Mouse (Mus musculus): ENCODE measurements around the gene Fam198a. TPM values are rescaled to one million over a fixed set of nuclear protein-coding genes. Genes with fewer than 3 reads are reported as not detected.

Gene Fam198a
- polyA plus RNA-seq, 1 experiment: not detected

DNA sequence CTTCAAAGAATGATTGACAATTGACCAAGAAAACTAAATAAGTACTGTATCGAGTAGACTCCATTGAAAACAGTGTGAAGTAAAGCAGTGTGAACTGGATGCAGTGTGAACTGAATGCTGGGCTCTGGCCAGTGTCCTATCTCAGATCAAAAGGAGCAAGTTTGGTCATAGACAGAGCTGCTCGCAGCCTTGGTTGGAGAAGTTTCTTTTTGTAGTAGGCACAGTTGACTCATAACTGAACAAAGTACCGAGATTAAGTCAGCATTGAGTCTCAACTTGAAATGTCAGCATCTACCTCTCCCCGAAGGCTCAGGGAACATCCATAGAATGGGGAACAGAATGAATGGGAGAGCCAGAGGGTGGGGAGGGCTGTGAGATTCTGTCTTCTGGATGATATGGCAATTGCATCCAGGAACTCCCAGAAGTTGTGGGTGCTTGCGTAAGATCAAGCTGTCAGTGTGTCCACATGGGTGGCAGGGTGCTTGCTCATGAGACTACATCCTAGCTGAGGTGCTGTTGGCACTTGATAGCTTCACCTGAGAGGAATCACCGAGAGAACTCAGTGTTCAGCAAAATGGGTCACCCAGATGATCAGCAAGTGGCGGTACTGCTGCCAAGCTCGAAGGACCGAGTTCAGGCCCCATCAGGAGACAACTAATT lies 25.8 kb upstream of the Fam198a start:
- H3K36me3 ChIP-seq (replicated peaks; ENCODE audit: low read length): no peaks in the 10 kb centered on the region
- H3K27me3 ChIP-seq (replicated peaks): peaks cover 33% of the 10 kb centered on the region
- no peak overlapping the region for H3K4me3 ChIP-seq (replicated peaks)
- no peak for TF ChIP-seq GATA1 (IDR thresholded peaks at IDR 0.05; ENCODE audit: borderline replicate concordance, low read length)
- TF ChIP-seq FLI1 (IDR thresholded peaks at IDR 0.05; ENCODE audit: low read length): no peak
- peaks cover 29% of the 10 kb centered on the region for H3K4me1 ChIP-seq
- peaks cover 8% of the 10 kb centered on the region for H3K9me3 ChIP-seq

- Histone ChIP-seq H3K9me3 (peaks cover 8% of the 10 kb centered on the region), H3K36me3 (replicated peaks; ENCODE audit: low read length) (no peaks in the 10 kb centered on the region), H3K27me3 (replicated peaks) (peaks cover 33% of the 10 kb centered on the region), H3K4me3 (replicated peaks) (no peak overlapping the region), H3K4me1 (peaks cover 29% of the 10 kb centered on the region)
- TF ChIP-seq FLI1 (IDR thresholded peaks at IDR 0.05; ENCODE audit: low read length): no peak
- TF ChIP-seq GATA1 (IDR thresholded peaks at IDR 0.05; ENCODE audit: borderline replicate concordance, low read length): no peak
Observed at GRCm38 (mm10) chr9:121925959-121926358, 24.8 kb upstream of the Fam198a start.

GRCm38 (mm10) chr9:121926634-121927405 lies 24.0 kb upstream of the Fam198a start:
- Histone ChIP-seq H3K9me3 (peaks cover under 1% of the 10 kb centered on the region), H3K36me3 (replicated peaks; ENCODE audit: low read length) (no peaks in the 10 kb centered on the region), H3K4me3 (replicated peaks) (peak overlapping the region; percentile 28), H3K27me3 (replicated peaks) (peaks cover 32% of the 10 kb centered on the region), H3K4me1 (peaks cover 29% of the 10 kb centered on the region)
- TF ChIP-seq FLI1 (IDR thresholded peaks at IDR 0.05; ENCODE audit: low read length): no peak
- no peak for TF ChIP-seq GATA1 (IDR thresholded peaks at IDR 0.05; ENCODE audit: borderline replicate concordance, low read length)

GRCm38 (mm10) chr9:121927721-121928120 lies 23.1 kb upstream of the Fam198a start:
- Histone ChIP-seq H3K36me3 (replicated peaks; ENCODE audit: low read length) (no peaks in the 10 kb centered on the region), H3K4me1 (peaks cover 29% of the 10 kb centered on the region), H3K9me3 (peaks cover 9% of the 10 kb centered on the region), H3K4me3 (replicated peaks) (no peak overlapping the region), H3K27me3 (replicated peaks) (peaks cover 35% of the 10 kb centered on the region)
- TF ChIP-seq FLI1 (IDR thresholded peaks at IDR 0.05; ENCODE audit: low read length) (no peak), GATA1 (IDR thresholded peaks at IDR 0.05; ENCODE audit: borderline replicate concordance, low read length) (no peak)

- Histone ChIP-seq H3K4me1 (peaks cover 37% of the 10 kb centered on the region), H3K27me3 (replicated peaks) (peaks cover 34% of the 10 kb centered on the region), H3K36me3 (replicated peaks; ENCODE audit: low read length) (no peaks in the 10 kb centered on the region), H3K9me3 (peaks cover 9% of the 10 kb centered on the region), H3K4me3 (replicated peaks) (no peak overlapping the region)
- no peak for TF ChIP-seq GATA1 (IDR thresholded peaks at IDR 0.05; ENCODE audit: borderline replicate concordance, low read length)
- TF ChIP-seq FLI1 (IDR thresholded peaks at IDR 0.05; ENCODE audit: low read length): no peak
Observed at GRCm38 (mm10) chr9:121928498-121928897, 22.3 kb upstream of the Fam198a start.

GRCm38 (mm10) chr9:121934856-121935255 lies 15.9 kb upstream of the Fam198a start:
- Histone ChIP-seq H3K27me3 (replicated peaks) (peaks cover 36% of the 10 kb centered on the region), H3K4me1 (peaks cover 29% of the 10 kb centered on the region), H3K4me3 (replicated peaks) (no peak overlapping the region), H3K36me3 (replicated peaks; ENCODE audit: low read length) (no peaks in the 10 kb centered on the region), H3K9me3 (peaks cover 9% of the 10 kb centered on the region)
- TF ChIP-seq GATA1 (IDR thresholded peaks at IDR 0.05; ENCODE audit: borderline replicate concordance, low read length) (no peak), FLI1 (IDR thresholded peaks at IDR 0.05; ENCODE audit: low read length) (no peak)

DNA sequence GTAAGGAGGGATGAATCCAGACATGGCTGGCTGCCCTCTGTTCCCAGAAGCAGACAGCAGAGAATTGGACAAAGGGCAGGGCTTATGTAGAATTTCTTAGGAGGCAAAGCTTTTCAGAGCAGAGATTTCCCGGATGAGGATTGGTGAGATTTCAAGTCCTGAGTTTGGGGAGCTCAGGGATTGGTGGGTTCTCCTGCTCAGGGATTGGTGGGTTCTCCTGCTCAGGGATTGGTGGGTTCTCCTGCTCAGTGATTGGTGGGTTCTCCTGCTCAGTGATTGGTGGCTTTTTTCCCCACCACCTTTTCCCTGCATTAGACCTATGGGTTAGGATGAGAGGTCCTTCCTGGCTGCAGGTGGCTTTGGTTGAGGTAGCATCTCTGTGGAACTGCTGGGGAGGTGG lies 13.8 kb upstream of the Fam198a start:
- Histone ChIP-seq H3K4me1 (peaks cover 29% of the 10 kb centered on the region), H3K9me3 (peaks cover 7% of the 10 kb centered on the region), H3K4me3 (replicated peaks) (no peak overlapping the region), H3K27me3 (replicated peaks) (peaks cover 36% of the 10 kb centered on the region), H3K36me3 (replicated peaks; ENCODE audit: low read length) (no peaks in the 10 kb centered on the region)
- TF ChIP-seq FLI1 (IDR thresholded peaks at IDR 0.05; ENCODE audit: low read length) (no peak), GATA1 (IDR thresholded peaks at IDR 0.05; ENCODE audit: borderline replicate concordance, low read length) (no peak)

DNA sequence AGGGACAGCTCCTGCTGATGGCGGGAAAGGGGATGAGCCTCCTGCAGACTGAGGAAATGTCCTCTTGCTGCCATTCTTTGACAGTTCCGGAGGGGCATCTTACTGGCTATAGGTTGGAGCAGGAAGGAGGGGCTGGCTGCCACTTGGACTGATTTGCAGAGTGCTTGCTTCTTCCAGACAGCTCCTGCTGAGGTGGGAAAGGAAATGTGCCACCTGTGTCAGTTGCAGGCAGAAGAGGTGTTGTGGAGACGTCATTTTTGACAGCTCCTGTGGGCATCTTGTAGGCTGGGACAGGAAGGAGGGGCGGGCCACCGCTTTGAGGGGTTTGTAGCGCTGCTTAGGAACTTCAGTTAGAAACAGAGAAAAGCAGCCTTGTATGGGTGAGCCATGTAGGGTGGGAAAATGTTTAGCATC lies 13.3 kb upstream of the Fam198a start:
- peak overlapping the region; percentile 90 for H3K4me3 ChIP-seq (replicated peaks)
- H3K27me3 ChIP-seq (replicated peaks): peaks cover 32% of the 10 kb centered on the region
- no peaks in the 10 kb centered on the region for H3K36me3 ChIP-seq (replicated peaks; ENCODE audit: low read length)
- H3K9me3 ChIP-seq: peaks cover 2% of the 10 kb centered on the region; the same call in 1 of the 2 replicates
- no peak for TF ChIP-seq GATA1 (IDR thresholded peaks at IDR 0.05; ENCODE audit: borderline replicate concordance, low read length)
- TF ChIP-seq FLI1 (IDR thresholded peaks at IDR 0.05; ENCODE audit: low read length): no peak
- peaks cover 29% of the 10 kb centered on the region for H3K4me1 ChIP-seq

DNA sequence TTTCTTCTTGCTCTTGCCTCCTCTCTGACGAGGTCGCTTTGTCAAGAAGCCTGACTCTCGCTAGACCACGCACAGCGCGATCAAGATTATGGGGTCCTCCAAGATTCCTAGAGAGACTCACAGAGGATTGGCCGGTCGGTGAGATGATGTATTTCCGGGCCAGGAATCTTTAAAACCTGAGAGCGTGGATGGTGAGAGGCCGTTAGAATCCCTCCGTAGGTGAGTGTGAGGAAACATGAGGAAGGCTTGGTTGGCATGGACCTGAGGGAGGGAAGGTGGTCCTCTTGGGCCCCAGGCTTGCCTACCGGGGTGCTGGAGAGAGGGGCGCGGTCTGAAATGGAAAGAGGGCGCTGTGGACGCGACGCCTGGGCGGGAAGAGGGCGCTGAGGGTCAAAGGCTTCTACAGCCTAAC lies 12.8 kb upstream of the Fam198a start:
- TF ChIP-seq GATA1 (IDR thresholded peaks at IDR 0.05; ENCODE audit: borderline replicate concordance, low read length) (no peak), FLI1 (IDR thresholded peaks at IDR 0.05; ENCODE audit: low read length) (no peak)
- peaks cover 28% of the 10 kb centered on the region for H3K27me3 ChIP-seq (replicated peaks)
- H3K9me3 ChIP-seq: no peaks in the 10 kb centered on the region
- H3K4me1 ChIP-seq: peaks cover 27% of the 10 kb centered on the region
- H3K4me3 ChIP-seq (replicated peaks): peak overlapping the region; percentile 90
- H3K36me3 ChIP-seq (replicated peaks; ENCODE audit: low read length): no peaks in the 10 kb centered on the region

GRCm38 (mm10) chr9:121943005-121943404 lies 7.8 kb upstream of the Fam198a start:
- Histone ChIP-seq H3K9me3 (no peaks in the 10 kb centered on the region), H3K36me3 (replicated peaks; ENCODE audit: low read length) (no peaks in the 10 kb centered on the region), H3K4me1 (peaks cover 18% of the 10 kb centered on the region), H3K4me3 (replicated peaks) (no peak overlapping the region), H3K27me3 (replicated peaks) (peaks cover 15% of the 10 kb centered on the region)
- TF ChIP-seq GATA1 (IDR thresholded peaks at IDR 0.05; ENCODE audit: borderline replicate concordance, low read length): no peak
- no peak for TF ChIP-seq FLI1 (IDR thresholded peaks at IDR 0.05; ENCODE audit: low read length)
